Mouse (Mus musculus) layer of hippocampus, postnatal 36 days (tissue): ENCODE measurements around the gene Atxn2. TPM values are rescaled to one million over a fixed set of nuclear protein-coding genes. Genes with fewer than 3 reads are reported as not detected.
"Not testable (repeated sequence)": the region's sequence is repeated elsewhere in the genome, so short reads cannot be mapped to it uniquely, and the experiment has no call there.

ENCODE experiments used
- DNase-seq, 2 experiments: peaks; one replicate each; pipeline ENCODE4 v3.0.0; 2022
- total RNA-seq, 2 experiments: library from RNA; stranded (reverse); gene quantifications; 2 replicates each; pipeline ENCODE4 v1.2.3; 2021

Atxn2 gene
- total RNA-seq = 100 to 1,000 TPM; 184 to 240 TPM

DNA sequence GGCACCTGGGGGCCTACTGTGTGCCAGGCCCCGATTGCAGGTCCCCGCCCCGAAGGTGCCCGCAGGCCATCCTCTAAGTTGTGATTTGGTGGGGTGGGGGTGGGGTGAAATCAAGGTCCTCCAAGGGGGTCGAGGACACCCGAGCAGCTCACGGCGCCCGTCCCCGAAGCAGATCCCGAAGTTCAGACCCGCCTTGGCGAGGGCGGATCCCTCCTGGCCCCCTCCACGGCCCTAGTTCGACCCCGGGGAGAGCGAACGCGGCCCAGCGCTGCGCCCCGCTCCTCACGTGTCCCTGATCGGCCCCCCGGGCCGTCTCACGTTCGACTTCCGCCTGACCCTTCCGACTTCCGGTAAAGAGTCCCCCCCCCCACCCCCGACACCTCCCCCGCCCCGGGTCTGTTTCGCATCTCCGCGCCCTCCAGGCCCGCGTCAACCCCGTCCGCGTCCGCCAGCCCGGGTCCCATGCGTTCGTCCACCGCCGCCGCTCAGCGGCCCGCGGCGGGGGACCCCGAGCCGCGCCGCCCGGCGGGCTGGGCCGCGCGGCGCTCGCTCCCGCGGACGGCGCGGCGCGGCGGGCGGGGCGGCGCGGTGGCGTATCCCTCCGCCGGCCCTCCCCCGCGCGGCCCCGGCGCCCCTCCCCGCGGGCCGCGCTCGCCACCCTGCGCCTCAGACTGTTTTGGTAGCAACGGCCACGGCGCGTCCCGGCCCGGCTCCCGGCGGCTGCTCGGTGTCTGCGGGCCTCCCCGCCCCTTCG, at the start of gene Atxn2:
Gene Atxn2 (plus strand): TSS at position 164 of the 754 bp plus-strand sequence.
- DNase-seq = peak; percentile 84 to 85

- no peak for DNase-seq
Measured at GRCm38 (mm10) chr5:121661494-121661893, 49.6 kb upstream of the Atxn2 start.

- DNase-seq = no peak
Measured at GRCm38 (mm10) chr5:121663456-121663855, 47.7 kb upstream of the Atxn2 start.

DNA sequence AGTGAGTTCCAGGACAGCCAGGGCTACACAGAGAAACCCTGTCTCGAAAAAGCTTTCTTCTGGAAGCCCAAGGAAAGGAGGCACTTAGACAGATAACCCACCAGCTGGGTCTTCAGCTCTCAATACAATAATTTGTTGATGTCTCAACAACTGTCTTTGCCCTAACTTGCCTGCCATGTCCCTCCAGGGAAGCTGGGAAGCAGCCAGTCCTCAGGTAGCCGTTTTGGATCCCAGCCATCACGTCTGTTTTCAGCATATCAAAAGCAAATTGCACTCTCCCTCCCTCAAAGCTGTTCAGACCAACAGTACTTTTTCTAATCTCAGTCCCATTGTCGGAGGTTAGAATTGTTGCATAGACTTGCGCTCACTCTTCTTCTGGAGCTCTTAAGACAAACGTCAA, 47.1 kb upstream of the Atxn2 start:
- DNase-seq = no peak

DNA sequence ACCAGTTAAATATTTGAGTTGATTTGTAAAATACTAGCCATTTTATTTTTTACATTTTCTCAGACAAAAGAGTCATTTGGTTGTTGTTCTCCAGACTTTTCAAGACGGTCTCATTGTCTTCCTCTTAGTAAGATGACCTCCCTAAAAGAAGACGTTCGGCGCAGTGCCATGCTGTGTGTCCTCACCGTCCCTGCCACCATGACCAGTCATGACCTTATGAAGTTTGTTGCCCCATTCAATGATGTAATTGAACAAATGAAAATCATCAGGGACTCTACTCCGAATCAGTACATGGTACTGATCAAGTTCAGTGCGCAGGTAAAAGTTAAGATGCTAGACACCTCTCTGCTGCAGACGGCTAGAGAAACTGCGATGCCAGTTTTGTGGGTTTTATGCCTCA, 46.2 kb upstream of the Atxn2 start:
- DNase-seq = no peak

DNA sequence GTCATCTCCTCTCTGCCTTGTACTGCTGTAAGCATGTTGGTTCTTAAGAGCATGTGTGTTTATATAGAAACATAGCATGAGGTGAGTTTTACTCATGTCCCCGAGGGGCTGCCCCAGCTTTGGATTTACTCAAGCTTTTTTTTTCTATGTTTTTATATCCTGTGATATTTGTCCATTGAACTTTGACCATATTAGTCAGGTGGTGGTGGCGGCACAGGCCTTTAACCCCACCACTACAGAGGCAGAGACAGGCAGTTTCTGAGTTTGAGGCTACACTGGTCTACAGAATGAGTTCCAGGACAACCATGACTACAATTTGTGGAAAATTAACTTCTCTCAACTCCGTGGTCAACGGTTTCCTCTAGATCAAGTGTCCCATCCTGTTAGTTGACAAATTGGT, 44.1 kb upstream of the Atxn2 start:
- no peak for DNase-seq

- no peak for DNase-seq
Measured at GRCm38 (mm10) chr5:121668411-121668810, 42.7 kb upstream of the Atxn2 start.

DNA sequence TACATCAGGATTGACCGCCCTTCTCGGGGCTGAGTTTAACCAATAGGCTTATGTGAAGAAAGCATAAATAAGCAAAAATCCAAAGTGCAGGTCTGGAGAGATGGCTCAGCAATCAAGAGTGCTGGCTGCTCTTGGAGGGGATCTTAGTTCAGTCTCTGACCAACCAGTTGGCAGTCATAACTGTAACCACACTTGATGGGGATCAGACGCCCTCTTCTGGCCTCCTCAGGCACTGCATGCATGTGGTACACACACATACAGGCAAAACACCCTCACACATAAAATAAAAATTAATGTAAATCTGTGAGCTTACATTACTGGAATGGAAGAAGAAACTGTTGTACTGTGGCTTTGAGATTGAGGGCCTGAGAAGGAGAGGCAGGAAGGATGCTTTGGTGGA, 40.7 kb upstream of the Atxn2 start:
- no peak for DNase-seq

DNA sequence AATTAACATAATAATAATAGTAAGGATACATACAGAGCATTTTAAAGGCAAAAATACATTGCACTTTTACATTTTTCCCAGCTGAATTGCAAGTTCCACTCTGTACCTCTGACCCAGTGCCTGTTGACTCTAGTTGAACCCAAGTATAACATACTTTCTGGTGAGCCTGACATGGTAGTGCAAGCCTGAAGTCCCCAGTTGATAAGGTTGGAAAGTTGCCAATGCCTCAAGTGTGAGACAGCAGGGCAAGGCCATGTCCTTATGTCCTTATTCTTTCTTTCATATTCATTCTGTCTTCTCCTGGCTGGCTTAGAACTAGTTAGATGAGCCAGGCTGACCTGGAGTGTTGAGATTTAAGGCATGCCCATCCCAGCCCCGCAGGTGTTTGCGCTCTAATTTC, 28.9 kb upstream of the Atxn2 start:
- no peak for DNase-seq

DNA sequence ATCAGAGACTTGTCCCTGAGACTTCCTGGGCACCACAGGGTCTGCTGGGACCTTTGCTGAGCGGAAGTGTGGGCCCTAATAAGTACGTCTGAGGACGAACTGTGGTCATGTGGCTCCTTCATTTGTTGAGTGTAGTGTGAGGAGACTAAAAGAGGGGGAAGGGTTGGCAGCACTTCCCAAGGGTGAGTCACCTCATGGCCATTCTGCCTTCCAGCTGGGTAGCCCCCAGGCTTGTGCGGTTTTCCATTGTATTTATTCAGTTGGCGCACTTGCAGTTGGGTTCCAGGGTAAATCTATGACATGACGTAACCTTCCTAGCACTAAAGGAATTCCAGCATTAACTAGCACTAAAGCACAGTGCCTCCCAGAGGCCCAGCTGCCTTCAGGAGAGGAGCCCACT, 25.6 kb upstream of the Atxn2 start:
- no peak for DNase-seq

DNA sequence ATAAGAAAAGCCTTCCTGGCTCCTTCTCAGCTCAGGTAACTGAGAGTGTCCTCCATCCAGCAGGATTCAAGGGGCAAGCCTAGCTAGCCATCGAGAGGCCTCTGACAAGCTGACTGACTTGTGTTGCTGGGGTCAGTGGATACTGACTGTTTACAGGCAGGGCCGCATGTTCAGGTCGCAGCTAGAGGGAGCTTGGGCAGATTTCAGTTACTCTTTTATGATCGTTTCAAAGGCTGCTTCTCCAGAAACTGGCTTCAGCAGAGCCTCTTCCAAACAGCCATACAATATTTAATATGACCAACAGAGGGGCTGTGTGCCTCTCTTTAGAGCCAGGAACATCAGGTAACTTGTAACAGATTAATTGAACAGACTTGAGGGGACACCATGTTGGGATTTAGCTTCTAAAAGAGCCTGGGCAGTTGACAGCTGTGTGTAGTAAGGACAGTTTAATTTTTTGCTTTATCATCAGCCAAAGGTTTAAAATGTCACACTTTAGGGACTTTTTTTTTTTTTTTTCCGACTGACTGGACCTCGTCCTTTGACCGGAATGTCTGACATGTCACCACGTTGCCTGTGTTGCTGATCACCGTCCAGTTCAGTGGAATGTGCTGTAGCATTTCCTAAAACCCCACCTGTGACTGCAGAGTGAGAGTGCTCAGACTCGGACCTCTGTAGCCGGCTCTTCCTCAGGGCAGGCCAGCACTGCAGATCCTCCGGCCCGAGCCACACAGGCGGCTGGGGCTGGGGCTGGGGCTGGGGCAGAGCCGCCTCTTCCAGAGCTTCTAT, 24.8 kb upstream of the Atxn2 start:
- no peak for DNase-seq

GRCm38 (mm10) chr5:121690482-121691211, 20.5 kb upstream of the Atxn2 start:
- no peak for DNase-seq

DNA sequence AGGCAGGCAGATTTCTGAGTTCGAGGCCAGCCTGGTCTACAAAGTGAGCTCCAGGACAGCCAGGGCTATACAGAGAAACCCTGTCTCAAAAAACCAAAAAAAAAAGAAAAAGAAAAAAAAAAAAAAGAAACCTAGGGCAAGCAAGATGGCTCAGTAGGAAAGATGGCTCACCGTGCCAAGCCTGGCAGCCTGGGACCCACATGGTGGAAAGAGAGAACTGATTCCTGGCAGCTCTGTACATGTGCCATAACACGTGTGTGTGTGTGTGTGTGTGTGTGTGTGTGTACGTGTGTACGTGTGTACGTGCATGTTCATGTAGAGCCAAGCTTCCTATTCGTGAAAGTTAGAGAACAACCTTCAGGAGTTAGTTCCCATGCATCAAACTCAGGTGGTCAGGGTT, 19.7 kb upstream of the Atxn2 start:
- not testable (repeated sequence) for DNase-seq

GRCm38 (mm10) chr5:121692897-121693296, 18.2 kb upstream of the Atxn2 start:
- DNase-seq = no peak

DNA sequence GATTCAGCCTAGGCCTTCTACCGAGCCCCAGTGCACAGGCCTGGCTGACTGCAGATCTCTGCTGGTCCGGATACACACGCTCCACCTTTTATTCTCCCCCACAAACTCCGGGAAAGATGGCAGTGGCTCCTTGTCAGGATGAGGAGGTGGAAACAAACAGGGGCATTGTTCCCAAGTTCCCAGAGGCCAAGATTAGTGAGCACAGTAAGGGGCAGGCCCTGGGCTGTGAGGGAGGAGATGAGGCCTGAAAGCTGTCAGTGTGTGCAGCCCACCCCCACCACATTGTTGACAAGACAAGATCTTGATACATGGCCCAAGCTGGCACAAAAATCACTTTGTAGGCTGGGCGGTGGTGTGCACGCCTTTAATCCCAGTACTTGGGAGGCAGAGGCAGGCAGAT, 14.4 kb upstream of the Atxn2 start:
- no peak for DNase-seq

- no peak for DNase-seq
Measured at GRCm38 (mm10) chr5:121699891-121700290, 11.2 kb upstream of the Atxn2 start.

GRCm38 (mm10) chr5:121700496-121700895, 10.6 kb upstream of the Atxn2 start:
- peak; percentile 65 to 67 for DNase-seq

GRCm38 (mm10) chr5:121701111-121701769, 9.9 kb upstream of the Atxn2 start:
- no peak for DNase-seq

DNA sequence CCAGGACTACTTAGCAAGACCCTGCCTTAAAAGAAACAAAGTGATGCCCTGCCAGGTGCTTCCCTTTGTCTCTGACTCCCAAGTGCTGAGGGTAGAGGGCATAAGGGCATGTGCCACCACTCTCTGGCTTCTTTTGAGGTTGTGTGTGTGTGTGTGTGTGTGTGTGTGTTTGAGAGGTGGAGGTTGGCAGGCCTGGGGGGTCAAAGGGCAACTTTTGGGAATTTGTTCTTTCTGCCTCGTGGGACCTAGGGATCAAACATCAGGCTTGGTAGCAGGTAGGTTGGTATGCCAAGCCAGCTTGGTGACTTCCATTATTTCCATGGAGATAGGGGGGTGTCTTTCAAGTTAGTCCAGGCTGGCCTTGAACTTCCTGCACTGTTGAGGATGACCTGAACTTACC, 7.8 kb upstream of the Atxn2 start:
- DNase-seq = no peak

DNA sequence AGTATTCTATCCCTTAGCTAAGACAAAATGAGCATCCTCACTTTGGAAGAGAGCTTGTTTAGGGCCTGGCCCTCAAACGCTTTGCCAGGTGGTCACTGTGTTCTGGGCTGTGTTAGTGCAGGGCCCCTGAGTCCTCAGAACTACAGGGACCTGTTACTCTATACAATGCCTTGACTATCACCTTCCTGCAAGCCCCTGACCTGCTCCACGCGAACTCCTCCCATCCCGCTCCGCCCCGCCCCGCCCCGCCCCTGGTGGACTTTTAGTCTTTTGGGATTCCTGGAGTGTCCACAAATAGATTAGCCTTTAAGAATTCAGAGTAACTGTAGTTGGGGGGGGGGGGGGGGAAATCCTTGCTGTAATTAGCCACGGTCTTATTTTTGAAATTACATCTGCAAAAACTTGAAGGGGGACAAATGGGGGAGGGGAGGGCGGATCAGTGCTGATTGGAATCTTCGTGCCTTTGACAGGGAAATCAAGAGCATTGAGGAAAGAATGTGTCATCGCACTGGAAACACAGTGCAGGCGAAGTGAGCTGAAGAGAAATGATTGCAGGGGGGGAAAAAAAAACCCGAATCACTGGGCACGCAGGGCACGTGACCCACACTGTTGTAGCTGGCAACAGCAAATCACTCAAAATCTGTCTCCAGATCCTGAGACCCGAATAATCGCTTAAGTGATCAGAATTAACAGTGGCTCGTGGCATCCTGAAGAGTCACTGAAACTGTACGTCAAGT, 6.5 kb upstream of the Atxn2 start:
- DNase-seq = no peak

GRCm38 (mm10) chr5:121710402-121710801, 735 bp upstream of the Atxn2 start:
- no peak for DNase-seq

DNA sequence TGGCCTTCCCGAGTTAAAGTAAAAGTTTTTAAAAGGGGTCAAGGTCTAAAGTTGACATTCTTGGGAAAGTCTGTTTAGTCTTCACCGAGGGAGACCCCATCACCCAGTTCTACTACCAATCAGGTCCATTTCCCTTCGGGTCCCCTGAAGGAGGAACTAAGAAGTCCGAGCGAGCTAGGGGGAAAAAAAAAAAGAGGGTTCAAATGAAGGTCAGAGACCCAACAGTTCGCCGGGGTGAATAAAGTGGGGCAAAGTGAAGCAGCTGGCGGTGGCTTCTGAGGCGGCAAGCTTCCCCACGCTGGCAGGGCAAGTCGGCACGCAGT, 325 bp upstream of the Atxn2 start:
- no peak for DNase-seq
